Mouse (Mus musculus) midbrain, embryonic 16.5 days (tissue): Measurements from ENCODE around the gene Nipbl. TPM values are rescaled to one million over a fixed set of nuclear protein-coding genes. Genes with fewer than 3 reads are reported as not detected.

Experiments used
- ATAC-seq: fragments of 200-750 bp; cut with Nextera tagmentation; 2 replicates; pipeline ENCODE4 v1.8.0; 2017; ENCODE audit warnings: moderate TSS enrichment
- H3K27ac ChIP-seq: fragments of 300-500 bp; sonication (generic); 2 replicates; pipeline ENCODE4 v1.5.1; 2014; ENCODE audit warnings: mild to moderate bottlenecking, low read length, mixed read lengths
- H3K27me3 ChIP-seq: fragments of 300-500 bp; sonication (generic); 2 replicates; pipeline ENCODE4 v1.6.1; 2014; ENCODE audit warnings: low read depth, low read length, mixed read lengths; ENCODE audit not compliant: control insufficient read depth, insufficient read depth
- H3K36me3 ChIP-seq: fragments of 300-500 bp; sonication (generic); 2 replicates; pipeline ENCODE4 v1.6.1; 2014; ENCODE audit warnings: mild to moderate bottlenecking, low read length, moderate library complexity, mixed read lengths; ENCODE audit not compliant: control insufficient read depth, insufficient read depth
- H3K4me1 ChIP-seq: fragments of 300-500 bp; sonication (generic); 2 replicates; pipeline ENCODE4 v1.6.1; 2014; ENCODE audit warnings: mild to moderate bottlenecking, low read length, mixed read lengths; ENCODE audit not compliant: control insufficient read depth, insufficient read depth
- H3K4me2 ChIP-seq: fragments of 300-500 bp; sonication (generic); 2 replicates; pipeline ENCODE4 v1.6.1; 2014; ENCODE audit warnings: mild to moderate bottlenecking, low read length, mixed read lengths
- H3K4me3 ChIP-seq: fragments of 300-500 bp; sonication (generic); 2 replicates; pipeline ENCODE4 v1.5.1; 2014; ENCODE audit warnings: low read depth, mild to moderate bottlenecking, low read length, moderate library complexity, mixed read lengths
- H3K9ac ChIP-seq: fragments of 300-500 bp; sonication (generic); 2 replicates; pipeline ENCODE4 v1.6.1; 2014; ENCODE audit warnings: low read depth, low read length, mixed read lengths
- H3K9me3 ChIP-seq: fragments of 300-500 bp; sonication (generic); replicated peaks from 2 replicates; pipeline ENCODE4 v1.6.1; 2014; ENCODE audit warnings: mild to moderate bottlenecking, low read length, mixed read lengths; ENCODE audit not compliant: control insufficient read depth, poor library complexity, severe bottlenecking
- WGBS: fragments of 180-500 bp; shearing (Covaris S2); extraction: QIAGEN DNeasy Blood & Tissue Kit; methylation state at CpG from one replicate; pipeline ENCODE4 v1.1.7; 2014; 5-methylcytosine and 5-hydroxymethylcytosine counted together
- polyA plus RNA-seq: library from polyadenylated mRNA; unstranded; fragments of >200 nt; fragmentation: Nextera tagmentation; extraction: Ambion mirVana; gene quantifications from 2 replicates; pipeline ENCODE4 v1.2.1, GENCODE M21; 2015

The Nipbl gene
- polyA plus RNA-seq, 1 experiment from 2014 or later, result 13.3 TPM

- Histone ChIP-seq H3K4me2 (no peak overlapping the region), H3K9ac (no peak overlapping the region), H3K4me1 (no peaks in the 10 kb centered on the region), H3K36me3 (peaks cover 61% of the 10 kb centered on the region), H3K9me3 (no peaks in the 10 kb centered on the region), H3K27me3 (no peaks in the 10 kb centered on the region), H3K27ac (no peak overlapping the region), H3K4me3 (no peak overlapping the region)
- ATAC-seq, result no peak
- 100% methylated on average over 3 of the region's 3 CpGs for WGBS
Measured at GRCm38 (mm10) chr15:8267211-8267610, 177.1 kb downstream of the Nipbl start.

GRCm38 (mm10) chr15:8265946-8266345 lies 178.3 kb downstream of the Nipbl start:
- Histone ChIP-seq H3K4me1 (no peaks in the 10 kb centered on the region), H3K4me2 (no peak overlapping the region)
- WGBS, result 99% methylated on average over 3 of the region's 3 CpGs

More at GRCm38 (mm10) chr15:8265946-8266345, 178.3 kb downstream of the Nipbl start:
- no peak for ATAC-seq
- Histone ChIP-seq H3K27ac (no peak overlapping the region), H3K9me3 (no peaks in the 10 kb centered on the region), H3K27me3 (no peaks in the 10 kb centered on the region), H3K36me3 (peaks cover 56% of the 10 kb centered on the region), H3K9ac (no peak overlapping the region), H3K4me3 (no peak overlapping the region)

Other genes with a start within 250 kb of the Nipbl start
- gene Gm2310, start 75.5 kb upstream of the Nipbl start, polyA plus RNA-seq, result not detected in 2 replicates